Mouse (Mus musculus): Measurements from ENCODE around the gene Cib1. TPM values are rescaled to one million over a fixed set of nuclear protein-coding genes. Genes with fewer than 3 reads are reported as not detected.

Cib1 gene
- total and polyA plus RNA-seq, 2 experiments from 2014 or later, result 33.5 to 49.9 TPM

GRCm38 (mm10) chr7:80199286-80199685, 33.3 kb downstream of the Cib1 start:
- Histone ChIP-seq H3K9me3 (ENCODE audit: low read length) (no peaks in the 10 kb centered on the region), H3K9ac (replicated peaks; ENCODE audit: low read length) (peak overlapping the region; percentile 81), H3K27ac (peak overlapping the region; percentile 95), H3K4me2 (ENCODE audit: low read depth, low read length) (peak overlapping the region; percentile 77), H3K4me1 (ENCODE audit: insufficient read depth, low read length) (peaks cover 42% of the 10 kb centered on the region), H3K27me3 (ENCODE audit: insufficient read depth, low read length) (no peaks in the 10 kb centered on the region), H3K36me3 (ENCODE audit: insufficient read depth, low read length) (no peaks in the 10 kb centered on the region), H3K4me3 (ENCODE audit: low read length) (peak overlapping the region; percentile 72)
- no peak for DNase-seq (ENCODE audit: low spot score)
- ATAC-seq, result no peak
- no peak for TF ChIP-seq CTCF (IDR thresholded peaks at IDR 0.05; ENCODE audit: low read depth)
- 26% methylated on average over 6 of the region's 6 CpGs for WGBS

GRCm38 (mm10) chr7:80198863-80199262, 33.8 kb downstream of the Cib1 start:
- H3K36me3 ChIP-seq (ENCODE audit: insufficient read depth, low read length), result no peaks in the 10 kb centered on the region
- WGBS, result under 1% methylated on average over 11 of the region's 11 CpGs
- peak overlapping the region; percentile 72 for H3K4me3 ChIP-seq (ENCODE audit: low read length)
- no peaks in the 10 kb centered on the region for H3K27me3 ChIP-seq (ENCODE audit: insufficient read depth, low read length)
- no peak for ATAC-seq
- peak; percentile 47 for DNase-seq (ENCODE audit: low spot score)
- H3K27ac ChIP-seq, result peak overlapping the region; percentile 95
- peaks cover 42% of the 10 kb centered on the region for H3K4me1 ChIP-seq (ENCODE audit: insufficient read depth, low read length)
- H3K4me2 ChIP-seq (ENCODE audit: low read depth, low read length), result peak overlapping the region; percentile 77
- H3K9me3 ChIP-seq (ENCODE audit: low read length), result no peaks in the 10 kb centered on the region
- no peak for TF ChIP-seq CTCF (IDR thresholded peaks at IDR 0.05; ENCODE audit: low read depth)
- H3K9ac ChIP-seq (replicated peaks; ENCODE audit: low read length), result peak overlapping the region; percentile 81

- H3K4me1 ChIP-seq (ENCODE audit: insufficient read depth, low read length), result peaks cover 38% of the 10 kb centered on the region
- no peak for TF ChIP-seq CTCF (IDR thresholded peaks at IDR 0.05; ENCODE audit: low read depth)
- H3K4me2 ChIP-seq (ENCODE audit: low read depth, low read length), result peak overlapping the region; percentile 77
- H3K9ac ChIP-seq (replicated peaks; ENCODE audit: low read length), result peak overlapping the region; percentile 81
- WGBS, result 2% methylated on average over 60 of the region's 74 CpGs
- no peaks in the 10 kb centered on the region for H3K36me3 ChIP-seq (ENCODE audit: insufficient read depth, low read length)
- peak; percentile 88 for ATAC-seq
- peak; percentile 89 for DNase-seq (ENCODE audit: low spot score)
- no peaks in the 10 kb centered on the region for H3K27me3 ChIP-seq (ENCODE audit: insufficient read depth, low read length)
- H3K9me3 ChIP-seq (ENCODE audit: low read length), result no peaks in the 10 kb centered on the region
- peak overlapping the region; percentile 95 for H3K27ac ChIP-seq
- peak overlapping the region; percentile 72 for H3K4me3 ChIP-seq (ENCODE audit: low read length)
These were observed 34.5 kb downstream of the Cib1 start for GRCm38 (mm10) chr7:80197941-80198778.

GRCm38 (mm10) chr7:80197371-80197770, 35.2 kb downstream of the Cib1 start:
- WGBS, result 5% methylated on average over 4 of the region's 4 CpGs
- DNase-seq (ENCODE audit: low spot score) (peak; percentile 42), ATAC-seq (no peak)
- TF ChIP-seq CTCF (IDR thresholded peaks at IDR 0.05; ENCODE audit: low read depth), result peak; percentile 43
- peak overlapping the region; percentile 72 for H3K4me3 ChIP-seq (ENCODE audit: low read length)
- peak overlapping the region; percentile 95 for H3K27ac ChIP-seq
- no peaks in the 10 kb centered on the region for H3K27me3 ChIP-seq (ENCODE audit: insufficient read depth, low read length)
- peaks cover 37% of the 10 kb centered on the region for H3K4me1 ChIP-seq (ENCODE audit: insufficient read depth, low read length)
- peak overlapping the region; percentile 81; the same call in 1 of the 2 replicates for H3K9ac ChIP-seq (replicated peaks; ENCODE audit: low read length)
- no peaks in the 10 kb centered on the region for H3K36me3 ChIP-seq (ENCODE audit: insufficient read depth, low read length)
- H3K9me3 ChIP-seq (ENCODE audit: low read length), result no peaks in the 10 kb centered on the region
- H3K4me2 ChIP-seq (ENCODE audit: low read depth, low read length), result peak overlapping the region; percentile 77

- H3K4me1 ChIP-seq (ENCODE audit: insufficient read depth, low read length), result peaks cover 40% of the 10 kb centered on the region
- no peaks in the 10 kb centered on the region for H3K36me3 ChIP-seq (ENCODE audit: insufficient read depth, low read length)
- H3K27ac ChIP-seq, result no peak overlapping the region
- DNase-seq (ENCODE audit: low spot score) (no peak), ATAC-seq (no peak)
- no peak for TF ChIP-seq CTCF (IDR thresholded peaks at IDR 0.05; ENCODE audit: low read depth)
- no peak overlapping the region for H3K9ac ChIP-seq (replicated peaks; ENCODE audit: low read length)
- 76% methylated on average over 10 of the region's 11 CpGs for WGBS
- H3K27me3 ChIP-seq (ENCODE audit: insufficient read depth, low read length), result no peaks in the 10 kb centered on the region
- H3K4me3 ChIP-seq (ENCODE audit: low read length), result no peak overlapping the region
- no peaks in the 10 kb centered on the region for H3K9me3 ChIP-seq (ENCODE audit: low read length)
- no peak overlapping the region for H3K4me2 ChIP-seq (ENCODE audit: low read depth, low read length)
These were observed 36.9 kb downstream of the Cib1 start for GRCm38 (mm10) chr7:80195576-80196263.

- Histone ChIP-seq H3K4me2 (ENCODE audit: low read depth, low read length) (no peak overlapping the region), H3K27me3 (ENCODE audit: insufficient read depth, low read length) (no peaks in the 10 kb centered on the region), H3K9me3 (ENCODE audit: low read length) (no peaks in the 10 kb centered on the region), H3K4me3 (ENCODE audit: low read length) (no peak overlapping the region), H3K36me3 (ENCODE audit: insufficient read depth, low read length) (no peaks in the 10 kb centered on the region), H3K4me1 (ENCODE audit: insufficient read depth, low read length) (peaks cover 35% of the 10 kb centered on the region), H3K27ac (no peak overlapping the region), H3K9ac (replicated peaks; ENCODE audit: low read length) (no peak overlapping the region)
- DNase-seq (ENCODE audit: low spot score), result no peak
- WGBS, result 89% methylated on average over 5 of the region's 5 CpGs
- no peak for ATAC-seq
- TF ChIP-seq CTCF (IDR thresholded peaks at IDR 0.05; ENCODE audit: low read depth), result no peak
These were observed 37.5 kb downstream of the Cib1 start for GRCm38 (mm10) chr7:80195146-80195545.

Measured in hindbrain, postnatal 0 days (tissue).